Mouse (Mus musculus) midbrain, embryonic 14.5 days (tissue): ENCODE results near the gene Olfr1226. TPM values are rescaled to one million over a fixed set of nuclear protein-coding genes. Genes with fewer than 3 reads are reported as not detected.
"Not testable (repeated sequence)": the region's sequence is repeated elsewhere in the genome, so short reads cannot be mapped to it uniquely, and the experiment has no call there.

Source experiments
- ATAC-seq: fragments of 200-750 bp; cut with Nextera tagmentation; 2 replicates; pipeline ENCODE4 v1.8.0; 2017; ENCODE audit warnings: moderate number of reproducible peaks, moderate library complexity; ENCODE audit not compliant: low FRiP score, low TSS enrichment
- DNase-seq: peaks from one replicate; pipeline ENCODE4 v3.0.0-alpha.2; 2015
- H3K27ac ChIP-seq: fragments of 300-500 bp; sonication (generic); replicated peaks from 2 replicates; pipeline ENCODE4 v1.5.1; 2014; ENCODE audit warnings: mild to moderate bottlenecking, low read depth, low read length, moderate library complexity
- H3K27me3 ChIP-seq: fragments of 300-500 bp; sonication (generic); 2 replicates; pipeline ENCODE4 v1.6.1; 2014; ENCODE audit warnings: low read length, control low read depth, mixed read lengths; ENCODE audit not compliant: control insufficient read depth, insufficient read depth
- H3K36me3 ChIP-seq: fragments of 300-500 bp; sonication (generic); 2 replicates; pipeline ENCODE4 v1.6.1; 2014; ENCODE audit warnings: low read length, control low read depth; ENCODE audit not compliant: control insufficient read depth, insufficient read depth
- H3K4me1 ChIP-seq: fragments of 300-500 bp; sonication (generic); 2 replicates; pipeline ENCODE4 v1.6.1; 2014; ENCODE audit warnings: mild to moderate bottlenecking, antibody characterized with exemption, low read length, control low read depth; ENCODE audit not compliant: control insufficient read depth, insufficient read depth
- H3K4me2 ChIP-seq: fragments of 300-500 bp; sonication (generic); 2 replicates; pipeline ENCODE4 v1.6.1; 2014; ENCODE audit warnings: mild to moderate bottlenecking, low read length, moderate library complexity
- H3K4me3 ChIP-seq: fragments of 300-500 bp; sonication (generic); replicated peaks from 2 replicates; pipeline ENCODE4 v1.5.1; 2014; ENCODE audit warnings: low read depth, low read length
- H3K9ac ChIP-seq: fragments of 300-500 bp; sonication (generic); replicated peaks from 2 replicates; pipeline ENCODE4 v1.6.1; 2014; ENCODE audit warnings: mild to moderate bottlenecking, low read length, moderate library complexity
- H3K9me3 ChIP-seq: fragments of 300-500 bp; sonication (generic); 2 replicates; pipeline ENCODE4 v1.6.1; 2016; ENCODE audit warnings: low read length, control low read depth, mixed read lengths; ENCODE audit not compliant: control insufficient read depth
- WGBS: fragments of 180-500 bp; shearing (Covaris S2); extraction: QIAGEN DNeasy Blood & Tissue Kit; methylation state at CpG from one replicate; pipeline ENCODE4 v1.1.7; 2014; 5-methylcytosine and 5-hydroxymethylcytosine counted together
- polyA plus RNA-seq: library from polyadenylated mRNA; unstranded; fragments of >200 nt; fragmentation: Nextera tagmentation; extraction: Ambion mirVana; gene quantifications from 2 replicates; pipeline ENCODE4 v1.2.1, GENCODE M21; 2014

Olfr1226 gene
- polyA plus RNA-seq: not detected in 2 replicates

DNA sequence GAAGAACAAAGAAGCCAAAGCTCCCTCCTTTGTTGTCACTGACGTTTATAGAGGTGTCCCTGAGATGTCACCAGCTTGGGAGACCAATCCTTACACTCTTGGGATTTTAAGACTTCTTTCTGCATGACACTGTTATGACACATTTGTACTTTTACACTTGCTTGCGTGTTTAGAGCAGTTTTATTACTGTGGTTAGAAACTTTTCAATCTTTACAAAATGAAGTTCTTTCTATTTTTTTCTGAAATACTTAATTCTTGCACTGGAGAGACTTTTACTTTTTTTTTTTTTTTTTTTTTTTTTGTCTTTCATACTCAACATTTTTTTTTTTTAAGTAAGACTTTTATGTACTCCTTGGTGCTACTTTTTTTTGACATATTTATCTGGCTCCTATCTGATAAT, at the start of gene Olfr1226:
Gene Olfr1226 (minus strand): TSS at position 101 of the 400 bp plus-strand sequence.
- DNase-seq: no peak
- no peak for ATAC-seq
- Histone ChIP-seq H3K4me3 (no peak within 1 kb of the TSS), H3K9ac (no peak within 1 kb of the TSS), H3K27me3 (no peaks in the 10 kb centered on the region), H3K36me3 (no peaks in the 10 kb centered on the region), H3K4me1 (no peaks in the 10 kb centered on the region), H3K4me2 (no peak within 1 kb of the TSS), H3K27ac (no peak within 1 kb of the TSS), H3K9me3 (no peaks in the 10 kb centered on the region)
- 61% methylated on average over 2 of the region's 2 CpGs for WGBS

DNA sequence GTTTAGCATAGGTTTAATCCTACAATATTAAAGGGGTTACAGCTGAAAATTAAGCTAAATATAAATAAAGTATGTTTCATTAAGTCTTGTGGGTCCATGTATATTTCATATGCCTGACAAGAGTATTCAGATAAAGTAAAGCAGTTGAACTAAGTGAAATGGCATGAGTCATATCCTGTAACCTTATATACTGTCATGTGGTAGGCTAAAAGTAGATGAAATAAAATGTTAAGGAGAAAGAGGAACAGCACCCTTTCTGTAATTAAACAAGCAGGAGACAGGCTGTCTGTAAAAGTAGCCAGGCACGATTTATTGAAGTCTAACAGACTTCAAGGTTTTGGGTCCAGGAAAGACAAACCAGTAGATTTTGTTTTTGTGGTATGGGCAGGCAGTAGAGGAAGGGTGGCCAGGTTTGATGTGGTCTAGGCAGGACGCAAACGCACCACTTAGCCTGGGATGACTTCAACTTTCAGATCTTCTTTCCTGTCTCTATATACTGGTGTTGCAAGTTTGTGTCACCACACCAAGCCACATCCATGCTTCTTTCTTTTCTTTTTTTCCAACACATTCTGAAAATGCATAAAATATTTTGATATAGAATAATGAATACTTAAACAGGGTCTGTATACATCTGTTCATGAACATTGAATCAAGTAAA, 3.4 kb downstream of the Olfr1226 start:
- Histone ChIP-seq H3K9me3 (no peaks in the 10 kb centered on the region), H3K4me2 (no peak overlapping the region), H3K27ac (no peak overlapping the region), H3K4me1 (no peaks in the 10 kb centered on the region), H3K27me3 (no peaks in the 10 kb centered on the region), H3K4me3 (no peak overlapping the region), H3K9ac (no peak overlapping the region), H3K36me3 (no peaks in the 10 kb centered on the region)
- ATAC-seq (no peak), DNase-seq (no peak)
- 93% methylated on average over 3 of the region's 3 CpGs for WGBS

DNA sequence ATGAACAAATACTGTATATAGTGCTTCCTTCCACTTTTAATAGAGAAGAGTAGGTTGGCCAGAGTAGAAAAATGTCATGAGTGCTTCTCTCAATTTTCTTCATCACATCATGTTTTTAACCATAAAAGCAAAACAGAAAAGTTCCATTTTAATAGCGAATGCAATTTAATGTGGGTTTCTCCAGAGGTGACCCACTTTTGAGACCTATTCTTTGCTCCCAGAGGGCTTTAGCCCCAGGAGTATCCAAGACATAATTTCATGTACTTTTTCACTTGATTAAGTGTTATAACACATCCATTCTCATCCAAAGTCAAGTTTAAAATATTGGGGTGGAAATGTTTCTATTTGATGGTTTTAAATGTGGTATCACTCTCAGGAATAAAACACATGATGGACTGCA, 25.3 kb downstream of the Olfr1226 start, which contains the start of gene Olfr1225:
Gene Olfr1225 (minus strand): TSS at position 101 of the 400 bp plus-strand sequence.
- H3K4me2 ChIP-seq: no peak within 1 kb of the TSS
- no peak within 1 kb of the TSS for H3K27ac ChIP-seq
- H3K4me1 ChIP-seq: no peaks in the 10 kb centered on the region
- ATAC-seq: no peak
- no peak within 1 kb of the TSS for H3K4me3 ChIP-seq
- no peaks in the 10 kb centered on the region for H3K36me3 ChIP-seq
- H3K9me3 ChIP-seq: no peaks in the 10 kb centered on the region
- 94% methylated on average over 1 of the region's 1 CpGs for WGBS
- no peaks in the 10 kb centered on the region for H3K27me3 ChIP-seq
- DNase-seq: no peak
- no peak within 1 kb of the TSS for H3K9ac ChIP-seq

DNA sequence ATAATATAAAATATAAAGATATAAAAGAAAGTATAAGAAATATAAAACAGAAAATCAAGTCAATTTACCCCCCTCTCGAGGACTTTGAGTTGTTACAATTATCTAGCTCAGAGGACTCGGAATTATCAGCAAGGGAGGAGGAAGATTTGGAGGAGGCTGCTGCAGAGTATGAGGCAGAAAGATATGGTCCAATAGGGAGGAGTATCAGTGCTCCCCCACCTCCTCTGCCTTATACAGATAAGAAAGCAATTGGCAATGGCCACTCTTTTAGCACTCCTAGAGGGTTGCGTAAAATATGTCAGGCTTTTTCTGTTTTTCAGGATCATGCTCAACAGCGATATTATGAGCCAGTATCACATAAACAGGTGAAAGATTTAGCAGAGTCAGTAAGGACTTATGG, 35.1 kb downstream of the Olfr1226 start:
- H3K27me3 ChIP-seq, H3K36me3 ChIP-seq, H3K9ac ChIP-seq, H3K4me2 ChIP-seq, H3K9me3 ChIP-seq, H3K4me1 ChIP-seq, H3K27ac ChIP-seq, DNase-seq, H3K4me3 ChIP-seq, ATAC-seq: not testable (repeated sequence)
- 93% methylated on average over 4 of the region's 4 CpGs for WGBS

DNA sequence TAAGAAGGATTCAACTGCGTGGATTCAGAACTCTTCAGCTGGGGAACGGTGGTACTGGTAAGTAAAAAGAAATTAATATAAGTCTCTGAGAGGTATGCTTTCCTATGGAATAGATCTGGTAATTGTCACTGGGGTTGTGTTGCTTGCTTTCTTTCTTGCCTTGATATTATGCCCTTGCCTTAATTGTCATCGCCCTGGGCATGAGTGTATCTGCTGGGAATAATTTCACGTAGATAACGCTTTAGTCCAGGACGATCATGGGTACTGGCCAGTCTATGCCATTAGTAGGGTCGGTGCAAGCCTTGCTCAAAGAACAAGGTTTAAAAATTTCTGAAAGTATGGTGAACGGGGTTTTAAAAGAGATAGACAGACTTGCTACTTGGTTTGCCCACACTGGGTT, 35.9 kb downstream of the Olfr1226 start, which contains the start of gene Olfr1224-ps1:
Gene Olfr1224-ps1 (minus strand): TSS at position 101 of the 400 bp plus-strand sequence.
- not testable (repeated sequence) for DNase-seq, H3K27me3 ChIP-seq, H3K4me2 ChIP-seq, H3K9ac ChIP-seq, ATAC-seq, H3K9me3 ChIP-seq, H3K4me1 ChIP-seq, H3K36me3 ChIP-seq, H3K27ac ChIP-seq, H3K4me3 ChIP-seq
- 95% methylated on average over 8 of the region's 8 CpGs for WGBS

DNA sequence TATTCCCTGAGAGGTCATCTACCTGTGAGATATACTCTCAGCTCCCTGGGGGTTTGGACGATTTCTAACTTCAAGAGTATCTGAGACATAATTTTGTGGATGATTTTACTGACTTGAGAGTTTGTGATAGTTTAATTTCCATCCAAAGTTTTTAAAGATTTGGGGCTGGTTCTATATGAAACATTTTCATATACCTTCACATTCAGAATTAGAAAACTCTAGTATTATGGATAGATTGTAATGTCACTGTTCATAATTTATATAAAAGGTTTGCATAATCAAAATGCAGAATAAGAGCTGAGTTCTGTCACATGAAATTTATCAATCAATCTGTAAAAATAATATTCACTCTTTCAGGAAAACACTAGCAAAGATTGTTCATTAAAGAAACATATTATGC, 48.4 kb downstream of the Olfr1226 start, which contains the start of gene Olfr1223:
Gene Olfr1223 (minus strand): TSS at position 101 of the 400 bp plus-strand sequence.
- Histone ChIP-seq H3K4me1 (no peaks in the 10 kb centered on the region), H3K27ac (no peak within 1 kb of the TSS), H3K4me2 (no peak within 1 kb of the TSS), H3K9me3 (no peaks in the 10 kb centered on the region), H3K4me3 (no peak within 1 kb of the TSS), H3K36me3 (no peaks in the 10 kb centered on the region), H3K9ac (no peak within 1 kb of the TSS), H3K27me3 (no peaks in the 10 kb centered on the region)
- WGBS: 79% methylated on average over 1 of the region's 1 CpGs
- ATAC-seq (no peak), DNase-seq (no peak)

Other genes with a start within 250 kb of the Olfr1226 start
- gene Olfr1212, start 246.1 kb downstream of the Olfr1226 start, polyA plus RNA-seq: not detected in 2 replicates
- not detected in 2 replicates for gene Gm13762, start 219.8 kb downstream of the Olfr1226 start, polyA plus RNA-seq
- not detected in 2 replicates for gene Olfr1214, start 207.4 kb downstream of the Olfr1226 start, polyA plus RNA-seq
- gene Olfr1215, start 193.1 kb downstream of the Olfr1226 start, polyA plus RNA-seq: not detected in 2 replicates
- gene Olfr1216, start 181.7 kb downstream of the Olfr1226 start, polyA plus RNA-seq: not detected in 2 replicates
- gene Olfr1217, start 168.0 kb downstream of the Olfr1226 start, polyA plus RNA-seq: not detected in 2 replicates
- not detected in 2 replicates for gene Olfr1218, start 138.9 kb downstream of the Olfr1226 start, polyA plus RNA-seq
- not detected in 2 replicates for gene Olfr1219, start 116.5 kb downstream of the Olfr1226 start, polyA plus RNA-seq
- gene Olfr1220, start 93.2 kb downstream of the Olfr1226 start, polyA plus RNA-seq: not detected in 2 replicates
- not detected in 2 replicates for gene Olfr1221, start 82.8 kb downstream of the Olfr1226 start, polyA plus RNA-seq
- gene Olfr1222, start 67.0 kb downstream of the Olfr1226 start, polyA plus RNA-seq: not detected in 2 replicates
- not detected in 2 replicates for gene Olfr1223, start 48.5 kb downstream of the Olfr1226 start, polyA plus RNA-seq
- gene Olfr1224-ps1, start 36.0 kb downstream of the Olfr1226 start, polyA plus RNA-seq: not detected in 2 replicates
- gene Olfr1225, start 25.4 kb downstream of the Olfr1226 start, polyA plus RNA-seq: not detected in 2 replicates
- not detected in 2 replicates for gene Olfr1228, start 54.0 kb upstream of the Olfr1226 start, polyA plus RNA-seq
- gene Olfr1229, start 88.0 kb upstream of the Olfr1226 start, polyA plus RNA-seq: not detected in 2 replicates
- not detected in 2 replicates for gene Olfr1230, start 97.2 kb upstream of the Olfr1226 start, polyA plus RNA-seq
- not detected in 2 replicates for gene Olfr1231, start 107.0 kb upstream of the Olfr1226 start, polyA plus RNA-seq
- not detected in 2 replicates for gene Olfr1232, start 129.6 kb upstream of the Olfr1226 start, polyA plus RNA-seq
- gene Olfr1233, start 142.3 kb upstream of the Olfr1226 start, polyA plus RNA-seq: not detected in 2 replicates
- gene Olfr1234, start 164.8 kb upstream of the Olfr1226 start, polyA plus RNA-seq: not detected in 2 replicates
- gene Olfr1238, start 209.6 kb upstream of the Olfr1226 start, polyA plus RNA-seq: not detected in 2 replicates
- gene Olfr1239, start 220.4 kb upstream of the Olfr1226 start, polyA plus RNA-seq: not detected in 2 replicates
- not detected in 2 replicates for gene Olfr1240, start 243.0 kb upstream of the Olfr1226 start, polyA plus RNA-seq